Mouse (Mus musculus) natural killer cell, adult 2 months (primary cell): ENCODE data around the gene Gm20716.
A peak's percentile ranks its signal among the peaks of the same experiment; 100 is the strongest.

ENCODE experiments used
- DNase-seq, 2 experiments: peaks; one replicate each; pipeline ENCODE4 v3.0.0; 2022; ENCODE audit warnings: low spot score in 2 of 2

The Gm20716 gene

GRCm38 (mm10) chr2:168230026-168230728, at the start of gene Gm20716, which contains the start of the genes Dpm1 and Mocs3:
Gene Gm20716 (minus strand): TSS chr2:168230364.
Gene Dpm1 (minus strand): TSS chr2:168230591.
Gene Mocs3 (plus strand): TSS chr2:168230622.
- DNase-seq = peak; percentile 85 to 87

DNA sequence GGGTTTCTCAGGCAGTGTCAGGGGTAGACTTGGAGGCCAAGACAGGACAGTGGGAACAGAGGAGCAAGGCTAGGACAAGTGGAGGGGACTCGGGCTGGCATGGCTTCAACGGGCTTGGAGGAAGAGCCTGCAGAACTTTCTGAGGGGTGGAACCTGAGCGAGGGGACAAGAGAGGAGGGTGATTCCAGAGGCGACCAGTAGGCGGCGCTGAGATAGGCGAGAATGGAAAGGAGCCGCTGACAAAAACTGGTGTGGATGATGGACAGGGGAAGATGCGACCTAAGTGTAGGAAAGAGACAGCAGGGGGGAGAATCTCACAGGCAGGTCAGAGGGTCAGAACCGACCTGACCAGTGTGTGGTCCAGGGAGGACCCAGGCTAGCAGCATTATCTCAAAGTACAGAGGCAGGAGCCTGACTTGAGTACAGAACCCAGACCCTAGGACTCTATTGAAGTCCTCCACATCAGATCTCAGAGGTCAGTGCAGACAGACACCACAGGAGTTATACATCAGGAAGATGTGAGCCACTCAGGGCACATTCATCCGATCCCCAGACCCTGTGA, 44.3 kb upstream of the Gm20716 start:
- DNase-seq = peak; percentile 57 to 66

DNA sequence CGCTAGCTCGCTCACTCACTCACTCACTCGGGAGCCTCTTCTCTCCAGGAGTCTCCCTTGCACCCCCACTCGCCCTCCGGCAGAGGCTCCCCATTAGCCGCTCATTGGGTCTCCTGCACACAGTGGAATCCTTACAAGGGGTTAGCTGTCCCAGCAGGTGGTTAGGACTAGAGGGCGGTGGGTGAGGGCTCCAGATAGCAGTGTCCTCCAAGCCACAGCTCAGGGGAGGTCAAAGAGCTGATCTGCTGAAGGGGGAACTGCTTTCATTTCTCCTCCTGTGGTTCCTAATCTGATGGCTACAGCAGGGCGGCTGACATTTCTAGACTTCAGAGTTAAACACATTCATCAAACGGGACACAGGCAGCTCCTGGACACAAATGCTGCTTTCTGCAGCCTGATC, 43.2 kb upstream of the Gm20716 start:
- no peak for DNase-seq

DNA sequence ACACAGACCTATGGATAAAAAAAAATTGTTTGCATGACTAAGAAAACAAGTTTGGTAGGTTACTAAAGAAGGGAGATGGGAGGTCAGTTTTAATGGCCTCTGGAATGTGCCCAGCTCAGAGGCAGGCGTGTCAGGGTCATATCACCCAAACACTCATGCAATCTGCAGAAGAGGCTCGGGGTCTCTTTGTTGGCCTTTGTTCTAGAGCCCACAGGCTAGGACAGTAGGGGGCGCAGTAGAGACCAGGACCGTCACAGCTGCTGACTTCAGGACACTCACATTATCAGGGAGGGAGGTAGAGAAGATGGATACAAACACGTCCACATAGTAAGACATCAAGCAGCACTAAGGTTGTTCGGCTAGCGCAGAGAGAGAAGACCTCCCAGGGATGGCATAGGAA, 37.9 kb upstream of the Gm20716 start:
- no peak for DNase-seq

DNA sequence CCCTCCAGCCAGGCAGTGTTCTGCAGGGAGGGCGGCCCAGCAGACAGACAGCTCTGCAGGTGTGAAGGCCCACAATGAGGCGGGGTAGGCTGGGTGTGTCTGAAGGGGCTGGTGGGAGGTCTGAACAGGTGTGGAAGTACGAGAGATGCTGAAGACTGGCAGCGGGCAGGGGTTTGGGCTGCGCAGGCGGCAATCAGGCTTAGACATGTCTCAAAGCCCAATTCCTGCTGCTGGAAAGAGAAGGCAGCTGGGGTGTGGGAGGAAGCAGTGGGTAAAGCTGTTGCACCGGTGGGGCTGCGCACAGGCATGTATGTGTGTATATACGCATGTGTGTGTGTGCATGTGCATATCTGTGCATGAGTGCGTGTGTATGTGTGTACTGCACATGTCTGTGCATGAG, 30.7 kb upstream of the Gm20716 start:
- no peak for DNase-seq

- no peak for DNase-seq
Observed at GRCm38 (mm10) chr2:168260124-168260523, 30.0 kb upstream of the Gm20716 start.

GRCm38 (mm10) chr2:168259046-168259445, 28.9 kb upstream of the Gm20716 start:
- no peak for DNase-seq

- peak in 1 of 2 experiments; percentile 28 for DNase-seq
Observed at GRCm38 (mm10) chr2:168257188-168257587, 27.0 kb upstream of the Gm20716 start.

DNA sequence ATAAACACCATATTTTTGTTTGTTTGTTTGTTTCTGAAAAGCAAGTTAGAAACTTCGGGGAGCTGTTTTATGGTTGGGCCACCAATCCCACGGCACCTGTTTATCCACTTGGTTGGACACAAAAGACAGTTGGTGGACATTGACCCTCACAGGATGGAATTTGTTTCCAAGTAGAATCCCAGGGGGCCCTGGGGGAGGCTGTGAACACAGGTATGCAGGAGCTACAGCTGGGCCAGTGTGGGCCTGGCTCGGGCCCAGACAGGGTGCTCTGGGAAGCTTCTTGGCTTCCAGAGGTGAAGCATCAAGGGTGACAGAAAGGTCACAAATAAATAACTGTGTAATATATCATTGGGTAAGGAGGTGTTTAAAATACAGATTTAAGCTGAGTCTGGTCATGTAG, 26.3 kb upstream of the Gm20716 start:
- DNase-seq = no peak

- DNase-seq = no peak
Observed at GRCm38 (mm10) chr2:168253822-168254221, 23.7 kb upstream of the Gm20716 start.

- peak; percentile 30 to 43 for DNase-seq
Observed at GRCm38 (mm10) chr2:168252639-168253292, 22.6 kb upstream of the Gm20716 start.

DNA sequence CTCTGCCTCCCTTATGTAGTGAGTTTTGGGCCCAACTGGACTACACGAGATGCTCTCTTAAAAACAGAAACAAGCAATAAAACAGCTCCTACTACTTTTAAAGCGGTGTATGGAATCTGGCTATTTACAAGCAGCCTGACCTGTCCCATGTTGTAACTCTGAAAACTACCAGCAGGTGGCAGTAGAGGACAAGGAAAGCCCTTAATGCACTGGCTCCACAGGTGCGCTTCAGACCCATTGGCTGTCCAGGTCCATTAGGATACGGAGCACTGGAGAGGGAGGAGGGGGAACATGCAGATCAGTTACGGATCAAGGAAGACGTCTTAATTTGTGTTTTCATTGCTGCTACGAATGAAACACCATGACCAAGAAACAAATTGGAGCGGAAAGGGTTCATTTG, 20.1 kb upstream of the Gm20716 start:
- DNase-seq = peak; percentile 79 to 84

DNA sequence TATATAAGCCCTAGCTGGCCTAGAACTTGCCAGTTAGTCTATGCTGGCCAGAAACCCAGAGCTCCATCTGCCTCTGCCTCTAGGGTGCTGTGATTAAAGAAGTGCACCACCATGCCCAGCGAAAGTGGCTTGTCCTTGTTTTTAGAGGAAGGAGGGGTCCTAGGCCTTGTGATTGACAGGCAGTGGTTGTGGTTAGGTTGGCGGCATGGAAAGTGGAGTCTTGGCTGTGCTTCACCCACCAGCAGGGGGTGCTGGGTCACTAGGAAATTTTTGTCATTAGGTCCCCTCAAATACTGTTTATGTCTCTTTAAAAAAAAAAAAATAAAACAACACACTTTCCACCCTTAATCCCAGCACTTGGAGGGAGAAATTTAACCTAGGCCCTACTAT, 18.7 kb upstream of the Gm20716 start:
- DNase-seq = peak; percentile 18 to 37

GRCm38 (mm10) chr2:168248167-168248855, 18.1 kb upstream of the Gm20716 start:
- DNase-seq = no peak

DNA sequence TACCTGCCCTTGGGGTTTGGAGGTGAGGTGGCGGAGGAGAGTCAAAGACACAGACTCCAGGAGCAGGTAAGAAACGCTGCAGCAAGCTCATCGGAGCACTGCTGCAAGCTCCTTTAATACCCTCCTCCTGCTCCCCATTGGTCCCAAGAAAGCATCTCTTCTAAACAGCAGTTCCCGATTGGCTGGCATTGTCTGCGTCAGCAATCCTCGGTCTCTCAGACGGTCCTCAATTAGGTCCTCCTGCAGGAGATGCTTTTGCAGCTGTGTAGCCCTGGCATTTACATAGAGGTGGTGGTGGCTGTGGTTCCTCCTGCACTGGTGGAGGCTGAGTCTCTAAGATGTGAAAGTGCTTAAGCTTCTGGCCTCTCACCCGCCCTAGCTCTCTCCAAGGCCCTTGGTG, 15.4 kb upstream of the Gm20716 start:
- no peak for DNase-seq

DNA sequence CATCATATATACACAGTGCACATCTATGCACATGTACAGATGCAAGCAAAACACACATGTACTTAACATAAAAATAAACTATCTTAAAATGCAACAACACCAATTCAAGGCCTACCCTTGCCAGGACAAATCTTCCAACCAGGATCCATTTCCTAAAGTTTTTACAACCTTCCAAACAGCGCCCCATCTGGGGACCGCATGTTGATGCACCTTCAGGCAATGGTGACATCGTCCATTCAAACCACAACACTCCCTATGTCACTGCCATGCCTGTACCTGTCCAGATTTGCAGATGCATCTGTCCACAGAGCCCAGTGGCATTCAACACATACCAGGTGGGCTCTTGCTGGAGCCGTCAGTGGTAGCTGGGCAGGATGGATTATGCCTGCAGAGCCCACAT, 13.1 kb upstream of the Gm20716 start:
- no peak for DNase-seq

DNA sequence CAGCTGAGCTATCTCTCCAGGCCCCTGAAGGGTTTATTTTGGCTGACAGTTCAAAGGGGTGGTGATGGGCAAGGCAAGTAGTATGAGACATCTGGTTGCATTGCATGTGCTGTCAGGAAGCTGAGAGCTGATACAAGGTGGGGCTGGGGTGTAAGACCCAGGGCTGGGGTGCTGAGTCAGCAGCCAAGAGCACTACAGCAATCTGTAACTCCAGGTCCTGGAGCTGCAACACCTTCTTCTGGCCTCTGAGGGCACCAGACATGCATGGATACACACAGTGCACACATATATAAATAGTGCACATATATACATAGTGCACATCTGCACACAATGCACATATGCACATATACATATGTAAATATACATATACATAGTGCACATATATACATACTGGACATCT, 12.7 kb upstream of the Gm20716 start:
- no peak for DNase-seq

- no peak for DNase-seq
Observed at GRCm38 (mm10) chr2:168238335-168238734, 8.2 kb upstream of the Gm20716 start.

DNA sequence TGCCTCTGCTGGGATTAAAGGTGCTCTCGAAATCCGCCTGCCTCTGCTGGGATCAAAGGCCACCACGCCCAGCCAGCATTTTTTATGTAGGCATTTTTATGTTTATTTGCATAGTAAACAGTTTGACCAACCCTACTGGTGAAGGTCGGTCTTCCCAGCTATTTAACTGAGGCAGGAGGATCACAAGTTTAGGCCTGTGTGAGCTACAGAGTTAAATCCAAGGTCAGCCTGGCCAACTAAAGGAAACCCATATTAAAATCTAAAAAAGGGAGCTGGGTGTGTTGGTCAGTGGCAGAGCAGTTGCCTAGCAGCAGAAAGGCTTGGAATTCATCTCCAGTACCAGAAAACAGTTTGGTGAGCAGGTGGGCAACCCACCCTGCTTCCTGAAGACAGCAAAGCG, 3.1 kb upstream of the Gm20716 start:
- DNase-seq = no peak

GRCm38 (mm10) chr2:168231471-168231829, 1.3 kb upstream of the Gm20716 start:
- DNase-seq = peak in 1 of 2 experiments; percentile 26

DNA sequence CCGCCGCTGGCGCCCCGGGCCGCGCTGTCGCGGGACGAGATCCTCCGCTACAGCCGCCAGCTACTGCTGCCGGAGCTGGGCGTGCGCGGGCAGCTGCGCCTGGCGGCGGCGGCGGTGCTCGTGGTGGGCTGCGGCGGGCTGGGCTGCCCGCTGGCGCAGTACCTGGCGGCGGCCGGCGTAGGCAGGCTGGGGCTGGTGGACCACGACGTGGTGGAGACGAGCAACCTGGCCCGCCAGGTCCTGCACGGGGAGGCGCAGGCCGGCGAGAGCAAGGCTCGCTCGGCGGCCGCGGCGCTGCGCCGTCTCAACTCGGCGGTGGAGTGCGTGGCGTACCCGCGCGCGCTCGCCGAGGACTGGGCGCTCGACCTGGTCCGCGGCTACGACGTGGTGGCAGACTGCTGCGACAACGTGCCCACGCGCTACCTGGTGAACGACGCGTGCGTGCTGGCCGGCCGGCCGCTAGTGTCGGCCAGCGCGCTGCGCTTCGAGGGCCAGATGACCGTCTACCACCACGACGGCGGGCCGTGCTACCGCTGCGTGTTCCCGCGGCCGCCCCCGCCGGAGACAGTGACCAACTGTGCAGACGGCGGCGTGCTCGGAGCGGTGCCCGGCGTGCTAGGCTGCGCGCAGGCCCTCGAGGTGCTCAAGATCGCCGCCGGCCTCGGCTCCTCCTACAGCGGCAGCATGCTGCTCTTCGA, 758 bp upstream of the Gm20716 start:
- peak in 1 of 2 experiments; percentile 40 for DNase-seq
